Mouse (Mus musculus): Measurements from ENCODE around the gene Scamp4. TPM values are rescaled to one million over a fixed set of nuclear protein-coding genes. Genes with fewer than 3 reads are reported as not detected.

Scamp4 gene
- total RNA-seq, 2 experiments from 2014 or later: 19.8 to 23.5 TPM

Small RNA genes lying within 50 kb of the gene (microRNA-seq; reads per million reads assigned to microRNA genes)
- gene Mir6912: 0.54 to 2.9 reads per million in 2 experiments

Other genes with a start within 250 kb of the Scamp4 start
- under 1 TPM; 0.12 to 0.22 TPM for gene Plk5, start 246.4 kb upstream of the Scamp4 start, total RNA-seq (2021)
- gene Mex3d, start 215.2 kb upstream of the Scamp4 start, total RNA-seq (2021): 10 to 100 TPM; 11.8 to 12.2 TPM
- 10 to 100 TPM; 78.6 to 84.0 TPM for gene Mbd3, start 203.3 kb upstream of the Scamp4 start, total RNA-seq (2021)
- 1,000 to 10,000 TPM; 1,852 to 1,908 TPM for gene Uqcr11, start 196.0 kb upstream of the Scamp4 start, total RNA-seq (2021)
- gene Tcf3, start 169.2 kb upstream of the Scamp4 start, total RNA-seq (2021): 10 to 100 TPM; 31.7 to 32.5 TPM
- not detected for gene Onecut3, start 108.0 kb upstream of the Scamp4 start, total RNA-seq (2021)
- not detected for gene Atp8b3, start 63.7 kb upstream of the Scamp4 start, total RNA-seq (2021)
- 10 to 100 TPM; 14.2 to 18.1 TPM for gene Rexo1, start 41.3 kb upstream of the Scamp4 start, total RNA-seq (2021)
- gene Klf16, start 25.6 kb upstream of the Scamp4 start, total RNA-seq (2021): 1 to 10 TPM; 4.5 to 4.7 TPM
- gene Abhd17a, start 12.5 kb upstream of the Scamp4 start, total RNA-seq (2021): 10 to 100 TPM; 73.0 to 75.1 TPM
- gene Adat3, start within 50 bp of the Scamp4 start, total RNA-seq (2021): 1 to 10 TPM; 1.6 to 1.8 TPM
- gene Gm49322, start 3.1 kb downstream of the Scamp4 start, total RNA-seq (2021): under 1 TPM; 0.55 to 0.71 TPM
- gene Csnk1g2, start 20.0 kb downstream of the Scamp4 start, total RNA-seq (2021): 100 to 1,000 TPM; 123 to 131 TPM
- gene Btbd2, start 54.2 kb downstream of the Scamp4 start, total RNA-seq (2021): 10 to 100 TPM; 40.6 to 41.9 TPM
- gene Mknk2, start 75.2 kb downstream of the Scamp4 start, total RNA-seq (2021): 100 to 1,000 TPM; 166 to 169 TPM
- gene Mob3a, start 99.1 kb downstream of the Scamp4 start, total RNA-seq (2021): 10 to 100 TPM in 1 of 2 experiments, 1 to 10 TPM in 1; 7.0 to 11.4 TPM
- gene Izumo4, start 99.3 kb downstream of the Scamp4 start, total RNA-seq (2021): 1 to 10 TPM; 4.5 to 4.9 TPM
- gene Ap3d1, start 139.4 kb downstream of the Scamp4 start, total RNA-seq (2021): 10 to 100 TPM; 44.6 to 47.8 TPM
- 10 to 100 TPM; 55.1 to 56.3 TPM for gene Dot1l, start 152.3 kb downstream of the Scamp4 start, total RNA-seq (2021)
- 10 to 100 TPM; 27.0 to 31.6 TPM for gene Sf3a2, start 195.3 kb downstream of the Scamp4 start, total RNA-seq (2021)
- 10 to 100 TPM; 35.7 to 36.3 TPM for gene Plekhj1, start 195.8 kb downstream of the Scamp4 start, total RNA-seq (2021)
- gene Amh, start 202.4 kb downstream of the Scamp4 start, total RNA-seq (2021): under 1 TPM; 0.56 to 0.65 TPM
- gene Jsrp1, start 210.6 kb downstream of the Scamp4 start, total RNA-seq (2021): not detected
- gene Oaz1, start 223.8 kb downstream of the Scamp4 start, total RNA-seq (2021): 100 to 1,000 TPM; 893 to 962 TPM
- gene Lingo3, start 241.2 kb downstream of the Scamp4 start, total RNA-seq (2021): 1 to 10 TPM; 4.2 to 5.7 TPM